Mouse (Mus musculus) hindbrain, embryonic 13.5 days (tissue): ENCODE data around the gene Klk1b1. TPM values are rescaled to one million over a fixed set of nuclear protein-coding genes. Genes with fewer than 3 reads are reported as not detected.
"Not testable (repeated sequence)": the region's sequence is repeated elsewhere in the genome, so short reads cannot be mapped to it uniquely, and the experiment has no call there.

ENCODE experiments used
- ATAC-seq: fragments of 200-750 bp; cut with Nextera tagmentation; 2 replicates; pipeline ENCODE4 v1.8.0; 2017; ENCODE audit warnings: moderate TSS enrichment; ENCODE audit not compliant: low FRiP score
- H3K27ac ChIP-seq: fragments of 300-500 bp; sonication (generic); 2 replicates; pipeline ENCODE4 v1.5.1; 2015; ENCODE audit warnings: inconsistent platforms, mild to moderate bottlenecking, moderate library complexity
- H3K27me3 ChIP-seq: fragments of 300-500 bp; sonication (generic); 2 replicates; pipeline ENCODE4 v1.6.1; 2015; ENCODE audit warnings: mild to moderate bottlenecking, inconsistent platforms
- H3K36me3 ChIP-seq: fragments of 300-500 bp; sonication (generic); 2 replicates; pipeline ENCODE4 v1.6.1; 2015; ENCODE audit warnings: mild to moderate bottlenecking, inconsistent platforms
- H3K4me1 ChIP-seq: fragments of 300-500 bp; sonication (generic); replicated peaks from 2 replicates; pipeline ENCODE4 v1.6.1; 2015; ENCODE audit warnings: inconsistent platforms
- H3K4me2 ChIP-seq: fragments of 300-500 bp; sonication (generic); 2 replicates; pipeline ENCODE4 v1.6.1; 2015; ENCODE audit warnings: inconsistent platforms, mild to moderate bottlenecking, moderate library complexity
- H3K4me3 ChIP-seq: fragments of 300-500 bp; sonication (generic); 2 replicates; pipeline ENCODE4 v1.5.1; 2015; ENCODE audit warnings: mild to moderate bottlenecking, inconsistent platforms
- H3K9ac ChIP-seq: fragments of 300-500 bp; sonication (generic); 2 replicates; pipeline ENCODE4 v1.6.1; 2015; ENCODE audit warnings: mild to moderate bottlenecking, inconsistent platforms
- H3K9me3 ChIP-seq: fragments of 300-500 bp; sonication (generic); 2 replicates; pipeline ENCODE4 v1.6.1; 2016; ENCODE audit warnings: inconsistent platforms
- WGBS: fragments of 180-500 bp; shearing (Covaris S2); methylation state at CpG from one replicate; pipeline ENCODE4 v1.1.7; 2015; 5-methylcytosine and 5-hydroxymethylcytosine counted together
- polyA plus RNA-seq: library from polyadenylated mRNA; unstranded; fragments of >200 nt; fragmentation: Nextera tagmentation; extraction: Ambion mirVana; gene quantifications from 2 replicates; pipeline ENCODE4 v1.2.1, GENCODE M21; 2015

The Klk1b1 gene
- polyA plus RNA-seq, 1 experiment from 2014 or later = not detected

DNA sequence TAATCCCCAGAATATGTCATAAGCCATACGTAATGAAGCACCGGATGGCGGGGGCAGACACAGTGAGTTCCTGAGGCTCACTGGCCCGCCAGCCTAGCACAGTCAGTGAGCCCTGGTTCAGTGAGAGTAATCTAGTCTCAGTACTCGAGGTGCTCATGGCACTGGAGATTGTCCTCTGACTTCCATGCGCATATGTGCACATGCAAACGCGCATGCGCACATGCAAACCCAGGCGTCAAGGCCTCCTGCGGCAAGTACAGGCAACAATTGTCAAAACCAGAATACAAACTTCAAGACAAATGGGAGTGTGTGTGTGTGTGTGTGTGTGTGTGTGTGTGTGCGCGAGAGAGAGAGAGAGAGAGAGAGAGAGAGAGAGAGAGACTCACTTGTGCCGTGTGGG is 30.0 kb upstream of the Klk1b1 start:
- ATAC-seq = no peak
- no peak overlapping the region for H3K4me3 ChIP-seq
- H3K9ac ChIP-seq = no peak overlapping the region
- H3K4me2 ChIP-seq = no peak overlapping the region
- WGBS = 90% methylated on average over 14 of the region's 14 CpGs
- no peak overlapping the region for H3K27ac ChIP-seq
- no peaks in the 10 kb centered on the region for H3K36me3 ChIP-seq
- no peaks in the 10 kb centered on the region for H3K9me3 ChIP-seq
- H3K27me3 ChIP-seq = no peaks in the 10 kb centered on the region
- H3K4me1 ChIP-seq = no peaks in the 10 kb centered on the region

DNA sequence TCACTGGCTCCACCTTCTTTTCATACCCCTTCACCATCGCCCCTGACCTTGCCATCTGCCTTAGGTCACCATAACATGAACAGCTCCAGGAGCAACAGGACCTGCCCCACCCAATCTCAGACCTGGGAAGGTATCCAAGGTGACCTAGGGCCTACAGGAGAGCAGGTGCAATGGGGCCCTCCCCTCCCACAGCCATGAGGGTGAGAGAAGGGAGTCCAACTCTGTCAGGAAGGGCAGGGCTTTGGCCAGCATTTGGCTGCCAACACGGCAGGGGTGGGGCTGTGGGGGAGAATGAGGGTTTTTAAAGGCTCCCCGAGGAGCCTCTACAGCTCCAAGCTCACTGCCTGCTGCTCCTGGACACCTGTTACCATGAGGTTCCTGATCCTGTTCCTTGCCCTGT is 24.3 kb upstream of the Klk1b1 start:
- not testable (repeated sequence) for H3K9ac ChIP-seq, H3K4me3 ChIP-seq, H3K27me3 ChIP-seq, H3K4me1 ChIP-seq, H3K27ac ChIP-seq, H3K9me3 ChIP-seq, H3K4me2 ChIP-seq, H3K36me3 ChIP-seq, ATAC-seq
- 74% methylated on average over 3 of the region's 3 CpGs for WGBS

DNA sequence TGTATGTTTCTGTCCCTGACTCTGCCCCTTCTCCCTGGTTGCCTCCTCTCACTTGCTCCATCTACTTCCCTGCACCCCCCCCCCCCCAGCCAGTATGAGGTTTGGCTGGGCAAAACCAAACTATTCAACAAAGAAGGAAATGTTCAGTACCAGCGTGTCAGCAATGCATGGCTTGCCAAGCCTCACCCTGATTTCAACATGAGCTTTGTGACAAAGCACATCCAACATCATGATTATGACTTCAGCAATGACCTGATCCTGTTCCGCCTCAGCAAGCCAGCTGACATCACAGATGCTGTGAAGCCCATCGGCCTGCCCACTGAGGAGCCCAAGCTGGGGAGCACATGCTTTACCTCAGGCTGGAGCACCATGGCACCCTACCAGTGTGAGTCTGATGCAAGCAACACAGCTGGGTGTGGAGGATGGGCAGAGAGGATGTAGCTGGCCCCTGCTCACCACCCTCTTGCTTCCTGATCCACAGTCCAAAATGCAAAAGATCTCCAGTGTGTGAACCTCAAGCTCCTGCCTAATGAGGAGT is 21.8 kb upstream of the Klk1b1 start:
- WGBS = 82% methylated on average over 3 of the region's 3 CpGs
- no peak overlapping the region for H3K4me2 ChIP-seq
- H3K9ac ChIP-seq = no peak overlapping the region
- no peaks in the 10 kb centered on the region for H3K4me1 ChIP-seq
- ATAC-seq = no peak
- no peak overlapping the region for H3K4me3 ChIP-seq
- no peaks in the 10 kb centered on the region for H3K9me3 ChIP-seq
- no peaks in the 10 kb centered on the region for H3K36me3 ChIP-seq
- no peaks in the 10 kb centered on the region for H3K27me3 ChIP-seq
- H3K27ac ChIP-seq = no peak overlapping the region

DNA sequence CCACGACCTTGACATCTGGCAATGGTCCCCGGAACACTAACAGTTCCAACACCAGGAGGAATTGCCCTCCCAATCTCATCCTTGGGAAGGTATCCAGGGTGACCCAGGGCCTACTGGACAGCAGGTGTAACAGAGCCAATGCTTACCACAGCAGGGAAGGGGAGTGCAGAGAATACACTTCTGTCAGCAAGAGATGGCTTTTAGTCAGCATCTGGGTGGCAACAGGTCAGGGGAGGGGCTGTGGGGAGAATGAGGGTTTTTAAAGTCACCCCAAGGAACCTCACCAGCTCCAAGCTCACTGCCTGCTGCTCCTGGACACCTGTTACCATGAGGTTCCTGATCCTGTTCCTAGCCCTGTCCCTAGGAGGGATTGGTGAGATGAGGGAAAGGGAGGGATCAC is 16.2 kb upstream of the Klk1b1 start, which contains the start of gene Klk1b8:
Gene Klk1b8, plus strand, starts transcription at position 301 of the 400 bp plus-strand sequence.
- H3K27me3 ChIP-seq = no peaks in the 10 kb centered on the region
- H3K36me3 ChIP-seq = no peaks in the 10 kb centered on the region
- no peaks in the 10 kb centered on the region for H3K4me1 ChIP-seq
- no peak within 1 kb of the TSS for H3K27ac ChIP-seq
- no peak within 1 kb of the TSS for H3K4me3 ChIP-seq
- ATAC-seq = no peak
- WGBS = 84% methylated on average over 2 of the region's 2 CpGs
- H3K9ac ChIP-seq = no peak within 1 kb of the TSS
- H3K4me2 ChIP-seq = no peak within 1 kb of the TSS
- H3K9me3 ChIP-seq = no peaks in the 10 kb centered on the region

DNA sequence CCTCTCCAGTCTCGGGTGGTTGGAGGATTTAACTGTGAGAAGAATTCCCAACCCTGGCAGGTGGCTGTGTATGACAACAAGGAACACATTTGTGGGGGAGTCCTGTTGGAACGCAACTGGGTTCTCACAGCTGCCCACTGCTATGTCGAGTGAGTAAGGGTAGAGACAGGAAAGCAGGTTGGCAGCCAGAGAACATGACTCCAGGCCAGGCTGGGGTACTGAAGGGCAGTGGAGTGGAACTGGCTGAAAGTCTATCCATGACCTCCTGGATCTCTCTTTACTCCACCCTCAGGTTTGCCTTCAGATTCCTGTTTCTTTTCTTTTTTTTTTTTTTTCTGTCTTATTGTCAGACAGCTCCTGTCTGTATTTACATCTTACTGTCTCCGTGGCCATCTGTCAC is 13.8 kb upstream of the Klk1b1 start:
- Histone ChIP-seq H3K9me3 (no peaks in the 10 kb centered on the region), H3K4me1 (no peaks in the 10 kb centered on the region), H3K27ac (no peak overlapping the region), H3K27me3 (no peaks in the 10 kb centered on the region), H3K4me2 (no peak overlapping the region), H3K4me3 (no peak overlapping the region), H3K9ac (no peak overlapping the region), H3K36me3 (no peaks in the 10 kb centered on the region)
- WGBS = 70% methylated on average over 4 of the region's 4 CpGs
- ATAC-seq = no peak

DNA sequence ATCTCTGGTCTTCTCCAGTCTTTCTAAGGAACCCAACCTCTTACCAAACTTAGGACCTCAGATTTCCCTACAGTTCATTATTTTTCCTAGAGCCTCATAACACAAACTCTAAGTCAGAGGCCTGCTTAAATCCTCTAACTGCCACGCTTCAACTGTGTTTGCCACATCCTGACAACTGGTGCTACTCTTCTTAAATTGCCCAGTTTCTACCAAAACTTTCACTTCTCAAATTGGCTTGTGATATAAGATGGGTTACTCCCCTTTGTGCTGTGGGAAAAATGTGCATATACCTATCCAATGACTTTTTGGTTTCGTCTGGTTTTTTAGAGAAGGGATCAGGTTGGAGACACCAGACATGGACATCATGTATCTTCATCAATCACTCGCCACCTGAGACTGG is 507 bp downstream of the Klk1b1 start:
- H3K9ac ChIP-seq = no peak overlapping the region
- H3K27ac ChIP-seq = no peak overlapping the region
- ATAC-seq = no peak
- no peaks in the 10 kb centered on the region for H3K27me3 ChIP-seq
- 83% methylated on average over 3 of the region's 3 CpGs for WGBS
- no peak overlapping the region for H3K4me3 ChIP-seq
- H3K36me3 ChIP-seq = no peaks in the 10 kb centered on the region
- no peaks in the 10 kb centered on the region for H3K4me1 ChIP-seq
- H3K4me2 ChIP-seq = no peak overlapping the region
- no peaks in the 10 kb centered on the region for H3K9me3 ChIP-seq

DNA sequence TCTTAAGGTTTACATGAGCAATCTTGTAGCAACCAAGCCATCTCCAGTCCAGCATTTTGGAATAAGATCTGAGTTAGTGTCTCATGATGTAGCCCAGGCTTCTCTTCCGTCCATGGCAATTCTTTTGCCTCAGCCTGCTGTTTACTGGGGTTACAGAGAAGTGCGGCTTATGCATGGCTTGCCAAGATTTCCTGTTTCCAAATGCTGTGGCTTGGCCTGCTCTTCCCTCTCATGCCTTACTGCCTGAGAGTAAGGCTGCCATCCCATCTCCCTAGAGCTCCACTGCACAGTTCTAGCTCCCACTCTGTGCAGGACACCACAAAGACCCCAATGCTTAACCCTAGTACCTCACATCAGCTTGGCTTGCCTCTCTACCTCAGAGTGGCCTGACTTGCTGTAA is 1.1 kb downstream of the Klk1b1 start:
- no peak overlapping the region for H3K4me2 ChIP-seq
- no peak overlapping the region for H3K9ac ChIP-seq
- no peaks in the 10 kb centered on the region for H3K4me1 ChIP-seq
- 88% methylated on average over 2 of the region's 2 CpGs for WGBS
- H3K36me3 ChIP-seq = no peaks in the 10 kb centered on the region
- no peak overlapping the region for H3K27ac ChIP-seq
- ATAC-seq = no peak
- no peaks in the 10 kb centered on the region for H3K9me3 ChIP-seq
- H3K27me3 ChIP-seq = no peaks in the 10 kb centered on the region
- H3K4me3 ChIP-seq = no peak overlapping the region

DNA sequence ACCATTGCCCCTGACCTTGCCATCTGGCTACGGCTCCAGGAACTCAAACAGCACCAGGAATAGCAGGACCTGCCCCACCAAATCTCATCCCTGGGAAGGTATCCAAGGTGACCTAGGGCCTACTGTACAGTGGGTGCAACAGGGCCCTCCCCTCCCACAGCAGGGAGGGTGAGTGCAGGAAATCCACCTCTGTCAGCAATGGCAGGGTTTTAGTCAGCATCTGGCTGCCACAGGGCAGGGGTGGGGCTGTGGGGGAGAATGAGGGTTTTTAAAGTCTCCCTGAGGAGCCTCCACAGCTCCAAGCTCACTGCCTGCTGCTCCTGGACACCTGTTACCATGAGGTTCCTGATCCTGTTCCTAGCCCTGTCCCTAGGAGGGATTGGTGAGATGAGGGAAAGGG is 9.2 kb downstream of the Klk1b1 start, which contains the start of gene Klk1b9:
Gene Klk1b9, plus strand, starts transcription at position 301 of the 400 bp plus-strand sequence.
- not testable (repeated sequence) for H3K4me2 ChIP-seq, H3K36me3 ChIP-seq, H3K27me3 ChIP-seq, H3K9me3 ChIP-seq, H3K4me1 ChIP-seq, ATAC-seq, H3K27ac ChIP-seq, H3K4me3 ChIP-seq, H3K9ac ChIP-seq
- WGBS = 85% methylated on average over 1 of the region's 1 CpGs

DNA sequence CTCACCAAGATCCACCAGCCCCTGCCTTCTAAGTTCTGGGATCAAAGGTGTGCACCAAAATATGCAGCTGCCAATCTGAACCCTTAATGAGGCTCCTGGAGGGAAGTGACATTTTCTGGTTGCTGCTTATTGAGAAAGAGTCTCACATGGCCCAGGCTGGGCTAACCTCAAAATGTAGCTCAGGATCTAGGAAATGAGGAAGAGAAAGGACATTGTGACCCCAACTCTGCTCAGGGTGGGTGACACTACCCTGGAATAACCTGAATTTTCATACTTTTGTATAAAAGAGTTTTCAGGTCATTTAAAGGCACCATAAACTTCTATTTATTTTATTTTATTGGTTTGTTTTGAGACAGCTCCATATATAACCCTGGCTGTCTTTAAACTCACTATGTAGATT is 19.1 kb downstream of the Klk1b1 start:
- no peak for ATAC-seq
- no peak overlapping the region for H3K9ac ChIP-seq
- H3K4me2 ChIP-seq = no peak overlapping the region
- H3K9me3 ChIP-seq = no peaks in the 10 kb centered on the region
- no peak overlapping the region for H3K4me3 ChIP-seq
- no peaks in the 10 kb centered on the region for H3K4me1 ChIP-seq
- no peak overlapping the region for H3K27ac ChIP-seq
- no peaks in the 10 kb centered on the region for H3K36me3 ChIP-seq
- no peaks in the 10 kb centered on the region for H3K27me3 ChIP-seq

DNA sequence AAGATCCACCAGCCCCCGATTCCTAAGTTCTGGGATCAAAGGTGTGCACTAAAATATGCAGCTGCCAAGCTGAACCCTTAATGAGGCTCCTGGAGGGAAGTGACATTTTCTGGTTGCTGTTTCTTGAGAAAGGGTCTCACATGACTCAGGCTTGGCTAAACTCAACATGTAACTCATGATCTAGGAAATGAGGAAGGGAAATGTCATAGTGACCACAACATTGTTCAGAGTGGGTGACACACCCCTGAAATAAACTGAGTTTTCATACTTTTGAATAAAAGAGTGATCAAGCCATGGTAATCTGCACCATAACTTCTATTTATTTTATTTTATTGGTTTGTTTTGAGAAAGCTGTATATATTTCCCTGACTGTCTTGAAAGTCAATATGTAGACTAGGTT is 28.3 kb downstream of the Klk1b1 start:
- not testable (repeated sequence) for H3K36me3 ChIP-seq, H3K4me2 ChIP-seq, H3K9ac ChIP-seq, H3K27me3 ChIP-seq, H3K9me3 ChIP-seq, H3K4me1 ChIP-seq, H3K27ac ChIP-seq, H3K4me3 ChIP-seq, ATAC-seq
- WGBS = 81% methylated on average over 1 of the region's 1 CpGs

DNA sequence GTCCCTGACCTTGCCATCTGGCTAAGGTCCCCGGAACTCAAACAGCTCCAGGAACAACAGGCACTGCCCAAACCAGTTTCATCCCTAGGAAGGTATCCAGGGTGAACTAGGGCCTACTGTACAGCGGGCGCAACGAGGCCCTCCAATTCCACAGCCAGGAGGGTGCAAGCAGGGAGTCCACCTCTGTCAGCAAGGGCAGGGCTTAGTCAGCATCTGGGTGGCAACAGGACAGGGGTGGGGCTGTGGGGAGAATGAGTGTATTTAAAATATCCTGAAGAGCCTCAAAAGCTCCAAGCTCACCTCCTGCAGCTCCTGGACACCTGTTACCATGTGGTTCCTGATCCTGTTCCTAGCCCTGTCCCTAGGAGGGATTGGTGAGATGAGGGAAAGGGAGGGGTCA is 29.0 kb downstream of the Klk1b1 start, which contains the start of gene Klk1b11:
Gene Klk1b11, plus strand, starts transcription at position 301 of the 400 bp plus-strand sequence.
- 81% methylated on average over 4 of the region's 4 CpGs for WGBS
- not testable (repeated sequence) for H3K27me3 ChIP-seq, H3K4me3 ChIP-seq, H3K36me3 ChIP-seq, H3K9me3 ChIP-seq, H3K9ac ChIP-seq, ATAC-seq, H3K27ac ChIP-seq, H3K4me1 ChIP-seq, H3K4me2 ChIP-seq

DNA sequence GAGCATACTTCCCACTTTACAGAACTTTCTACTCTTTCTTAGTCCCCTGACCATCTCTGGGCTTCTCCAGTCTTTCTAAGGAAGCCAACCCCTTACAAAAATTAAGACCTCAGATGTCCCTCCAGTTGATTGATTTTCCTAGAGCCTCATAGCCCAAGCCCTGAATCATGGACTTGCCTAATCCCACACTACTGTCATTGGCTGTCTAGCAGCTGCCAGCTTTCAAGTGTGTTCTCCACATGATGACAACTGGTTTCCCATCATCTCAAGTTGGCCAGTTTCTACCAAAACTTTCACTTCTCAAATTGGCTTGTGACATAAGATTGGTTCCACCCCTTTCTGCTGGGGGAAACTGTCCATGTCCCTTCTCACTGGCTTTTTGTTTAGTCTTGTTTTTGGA is 38.3 kb downstream of the Klk1b1 start:
- H3K4me1 ChIP-seq = no peaks in the 10 kb centered on the region
- H3K27me3 ChIP-seq = no peaks in the 10 kb centered on the region
- H3K9ac ChIP-seq = no peak overlapping the region
- ATAC-seq = no peak
- no peaks in the 10 kb centered on the region for H3K36me3 ChIP-seq
- H3K9me3 ChIP-seq = no peaks in the 10 kb centered on the region
- no peak overlapping the region for H3K27ac ChIP-seq
- H3K4me2 ChIP-seq = no peak overlapping the region
- H3K4me3 ChIP-seq = no peak overlapping the region

DNA sequence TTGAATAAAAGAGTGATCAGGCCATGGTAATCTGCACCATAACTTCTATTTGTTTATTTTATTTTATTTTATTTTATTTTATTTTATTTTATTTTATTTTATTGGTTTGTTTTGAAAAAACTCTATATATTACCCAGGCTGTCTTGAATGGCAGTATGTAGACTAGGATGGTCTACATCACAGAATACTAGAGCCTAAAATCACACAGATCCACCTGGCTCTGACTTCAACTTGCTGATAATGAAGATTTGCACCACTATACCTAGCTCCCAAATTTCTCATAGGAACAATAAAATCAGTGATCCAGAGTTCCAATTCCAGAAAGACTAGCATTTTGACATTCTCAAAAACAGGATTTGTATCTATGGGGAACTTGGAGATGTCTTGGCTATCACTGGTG is 45.3 kb downstream of the Klk1b1 start, which contains the start of gene Klk1b26:
Gene Klk1b26, plus strand, starts transcription at position 301 of the 400 bp plus-strand sequence.
- H3K4me3 ChIP-seq, H3K27me3 ChIP-seq, H3K9me3 ChIP-seq, H3K36me3 ChIP-seq, H3K9ac ChIP-seq, ATAC-seq, H3K4me1 ChIP-seq, H3K27ac ChIP-seq, H3K4me2 ChIP-seq: not testable (repeated sequence)
